Mouse (Mus musculus) midbrain, embryonic 15.5 days (tissue): ENCODE measurements at regions not wholly inside any gene's neighbourhood (a gene's known extent, or its start where the extent isn't known, plus 50 kb on each side); places are given as distances from the start of the nearest gene placed in this dataset.
A peak's percentile ranks its signal among the peaks of the same experiment; 100 is the strongest.

Source experiments
- ATAC-seq: fragments of 200-750 bp; cut with Nextera tagmentation; replicated peaks from 2 replicates; pipeline ENCODE4 v1.8.0; 2017; ENCODE audit warnings: moderate TSS enrichment
- H3K27ac ChIP-seq: fragments of 300-500 bp; sonication (generic); 2 replicates; pipeline ENCODE4 v1.5.1; 2015; ENCODE audit warnings: mild to moderate bottlenecking, inconsistent platforms
- H3K27me3 ChIP-seq: fragments of 300-500 bp; sonication (generic); replicated peaks from 2 replicates; pipeline ENCODE4 v1.6.1; 2015; ENCODE audit warnings: inconsistent platforms
- H3K36me3 ChIP-seq: fragments of 300-500 bp; sonication (generic); replicated peaks from 2 replicates; pipeline ENCODE4 v1.6.1; 2015; ENCODE audit warnings: inconsistent platforms
- H3K4me1 ChIP-seq: fragments of 300-500 bp; sonication (generic); 2 replicates; pipeline ENCODE4 v1.6.1; 2015; ENCODE audit warnings: inconsistent platforms
- H3K4me2 ChIP-seq: fragments of 300-500 bp; sonication (generic); 2 replicates; pipeline ENCODE4 v1.6.1; 2015; ENCODE audit warnings: inconsistent platforms, mild to moderate bottlenecking, moderate library complexity
- H3K4me3 ChIP-seq: fragments of 300-500 bp; sonication (generic); 2 replicates; pipeline ENCODE4 v1.5.1; 2015; ENCODE audit warnings: mild to moderate bottlenecking, inconsistent platforms
- H3K9ac ChIP-seq: fragments of 300-500 bp; sonication (generic); 2 replicates; pipeline ENCODE4 v1.6.1; 2015; ENCODE audit warnings: mild to moderate bottlenecking, inconsistent platforms
- H3K9me3 ChIP-seq: fragments of 300-500 bp; sonication (generic); 2 replicates; pipeline ENCODE4 v1.6.1; 2016; ENCODE audit warnings: inconsistent platforms
- WGBS: fragments of 180-500 bp; shearing (Covaris S2); methylation state at CpG from one replicate; pipeline ENCODE4 v1.1.7; 2015; ENCODE audit warnings: mixed read lengths; 5-methylcytosine and 5-hydroxymethylcytosine counted together

GRCm38 (mm10) chr4:142664781-142665180 lies 425.6 kb upstream of the Kazn start:
- H3K4me1 ChIP-seq: no peaks in the 10 kb centered on the region
- no peak overlapping the region for H3K9ac ChIP-seq
- no peaks in the 10 kb centered on the region for H3K9me3 ChIP-seq
- H3K4me3 ChIP-seq: no peak overlapping the region
- H3K27ac ChIP-seq: no peak overlapping the region
- WGBS: 75% methylated on average over 4 of the region's 4 CpGs
- H3K36me3 ChIP-seq: no peaks in the 10 kb centered on the region
- no peak for ATAC-seq
- H3K27me3 ChIP-seq: no peaks in the 10 kb centered on the region
- no peak overlapping the region for H3K4me2 ChIP-seq

- H3K4me1 ChIP-seq: no peaks in the 10 kb centered on the region
- no peaks in the 10 kb centered on the region for H3K9me3 ChIP-seq
- H3K36me3 ChIP-seq: no peaks in the 10 kb centered on the region
- no peaks in the 10 kb centered on the region for H3K27me3 ChIP-seq
- H3K4me2 ChIP-seq: no peak overlapping the region
- H3K4me3 ChIP-seq: no peak overlapping the region
- H3K27ac ChIP-seq: no peak overlapping the region
- 89% methylated on average over 6 of the region's 6 CpGs for WGBS
- no peak overlapping the region for H3K9ac ChIP-seq
- no peak for ATAC-seq
Measured at GRCm38 (mm10) chr4:142658156-142658555, 419.0 kb upstream of the Kazn start.

DNA sequence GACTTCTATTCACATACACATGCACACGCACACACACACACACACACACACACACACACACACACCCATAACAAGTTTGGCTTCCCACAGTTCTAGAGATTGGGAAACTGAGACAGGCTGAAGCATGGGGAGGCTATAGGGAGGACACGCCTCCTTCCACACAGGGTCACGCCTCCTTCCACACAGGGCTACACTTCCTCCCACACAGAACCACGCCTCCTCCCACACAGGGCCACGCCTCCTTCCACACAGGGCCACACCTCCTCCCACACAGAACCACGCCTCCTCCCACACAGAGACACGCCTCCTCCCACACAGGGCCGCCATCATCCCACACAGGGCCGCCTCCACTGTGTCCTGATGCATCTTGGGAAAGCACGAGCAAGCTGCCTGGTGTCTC lies 401.9 kb upstream of the Kazn start:
- Histone ChIP-seq H3K9me3 (no peaks in the 10 kb centered on the region), H3K27me3 (no peaks in the 10 kb centered on the region), H3K4me2 (no peak overlapping the region), H3K9ac (no peak overlapping the region), H3K4me3 (no peak overlapping the region), H3K27ac (no peak overlapping the region), H3K4me1 (peaks cover 13% of the 10 kb centered on the region), H3K36me3 (no peaks in the 10 kb centered on the region)
- ATAC-seq: no peak
- 99% methylated on average over 10 of the region's 10 CpGs for WGBS

DNA sequence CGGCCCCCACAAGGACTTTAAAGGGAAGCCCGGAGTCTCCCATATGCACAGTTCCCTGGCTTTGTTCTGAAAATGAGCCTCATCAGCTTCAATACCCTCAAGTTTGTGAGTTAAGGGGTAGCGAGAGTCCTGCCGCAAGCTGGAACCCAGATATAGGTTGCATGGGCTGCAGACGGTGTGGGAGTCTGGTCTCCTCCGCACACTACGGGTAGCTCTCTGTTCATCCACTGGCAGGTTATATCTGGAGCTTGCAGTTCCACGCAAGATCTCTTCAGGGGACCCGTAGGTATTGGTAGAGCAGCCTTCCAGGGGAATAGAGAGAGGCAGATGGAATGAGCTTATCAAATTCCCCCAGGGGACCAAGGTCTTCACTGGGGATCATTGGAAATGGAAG lies 400.1 kb upstream of the Kazn start:
- H3K36me3 ChIP-seq: no peaks in the 10 kb centered on the region
- H3K9ac ChIP-seq: no peak overlapping the region
- peaks cover 18% of the 10 kb centered on the region for H3K4me1 ChIP-seq
- H3K27me3 ChIP-seq: no peaks in the 10 kb centered on the region
- H3K4me2 ChIP-seq: peak overlapping the region; percentile 9; the same call in 1 of the 2 replicates
- no peak for ATAC-seq
- H3K27ac ChIP-seq: peak overlapping the region; percentile 42
- WGBS: 46% methylated on average over 9 of the region's 9 CpGs
- H3K4me3 ChIP-seq: no peak overlapping the region
- H3K9me3 ChIP-seq: no peaks in the 10 kb centered on the region

GRCm38 (mm10) chr4:142638733-142639339 lies 399.6 kb upstream of the Kazn start:
- no peaks in the 10 kb centered on the region for H3K9me3 ChIP-seq
- no peaks in the 10 kb centered on the region for H3K36me3 ChIP-seq
- H3K27me3 ChIP-seq: no peaks in the 10 kb centered on the region
- WGBS: 19% methylated on average over 13 of the region's 13 CpGs
- peak; percentile 57 for ATAC-seq
- peak overlapping the region; percentile 42 for H3K27ac ChIP-seq
- H3K4me1 ChIP-seq: peaks cover 22% of the 10 kb centered on the region
- H3K4me2 ChIP-seq: peak overlapping the region; percentile 9; the same call in 1 of the 2 replicates
- no peak overlapping the region for H3K4me3 ChIP-seq
- no peak overlapping the region for H3K9ac ChIP-seq

DNA sequence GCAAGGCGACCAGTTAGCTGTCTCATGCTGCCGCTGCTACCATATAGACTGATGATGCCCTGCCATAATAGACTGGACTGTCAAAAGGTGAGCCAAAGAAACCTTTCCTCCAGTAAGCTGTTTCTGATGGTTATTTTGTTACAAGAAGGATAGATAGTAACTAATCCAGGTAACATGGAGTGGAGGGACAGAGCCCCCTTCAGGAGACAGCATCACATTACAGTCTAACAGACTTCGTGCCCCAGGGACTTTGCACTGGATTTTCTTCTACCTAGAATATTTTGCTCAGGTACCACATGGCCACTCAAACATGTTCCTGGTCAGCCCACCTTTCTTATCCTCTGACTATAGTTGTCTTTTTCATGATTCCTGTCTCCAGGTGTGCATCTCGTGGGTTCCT lies 398.9 kb upstream of the Kazn start:
- Histone ChIP-seq H3K27ac (no peak overlapping the region), H3K9me3 (no peaks in the 10 kb centered on the region), H3K36me3 (no peaks in the 10 kb centered on the region), H3K4me3 (no peak overlapping the region), H3K27me3 (no peaks in the 10 kb centered on the region), H3K9ac (no peak overlapping the region), H3K4me2 (no peak overlapping the region), H3K4me1 (peaks cover 22% of the 10 kb centered on the region)
- WGBS: 86% methylated on average over 4 of the region's 4 CpGs
- ATAC-seq: no peak

GRCm38 (mm10) chr4:142634398-142634797 lies 395.2 kb upstream of the Kazn start:
- no peak overlapping the region for H3K4me3 ChIP-seq
- no peak overlapping the region for H3K27ac ChIP-seq
- no peaks in the 10 kb centered on the region for H3K27me3 ChIP-seq
- no peak overlapping the region for H3K9ac ChIP-seq
- H3K9me3 ChIP-seq: no peaks in the 10 kb centered on the region
- 51% methylated on average over 8 of the region's 8 CpGs for WGBS
- ATAC-seq: no peak
- peaks cover 21% of the 10 kb centered on the region for H3K4me1 ChIP-seq
- no peak overlapping the region for H3K4me2 ChIP-seq
- H3K36me3 ChIP-seq: no peaks in the 10 kb centered on the region

DNA sequence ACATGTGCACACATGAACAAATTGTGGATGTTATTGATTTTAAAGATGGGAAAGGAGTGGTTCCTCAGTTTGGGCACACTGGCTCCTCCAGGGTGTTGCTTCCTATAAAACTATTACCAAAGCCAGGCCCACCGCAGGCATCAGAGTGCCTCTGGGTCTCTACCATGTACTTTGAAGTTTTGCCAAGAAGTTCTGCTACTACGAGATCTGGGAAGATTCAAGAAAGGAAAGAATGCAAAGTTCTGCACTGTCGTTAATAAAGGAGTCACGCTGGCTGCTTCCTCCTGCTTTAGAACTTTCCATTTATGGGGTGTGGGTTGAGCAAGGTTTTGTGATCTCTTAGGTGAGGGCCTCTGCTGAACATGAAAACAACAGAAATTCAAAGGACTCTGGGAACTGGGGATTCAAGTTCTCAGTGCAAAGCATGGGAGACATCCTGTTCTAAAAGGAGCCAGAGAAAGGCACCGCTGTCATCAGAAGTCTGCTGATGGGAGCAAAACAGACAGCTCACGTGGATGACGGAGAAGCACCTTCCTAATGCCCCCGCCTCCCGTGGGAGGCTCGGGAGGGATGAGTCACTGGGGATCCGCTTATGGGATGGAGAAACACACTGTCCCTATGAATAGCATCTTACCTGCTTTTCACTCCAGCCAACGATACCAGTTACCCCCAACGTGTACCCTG lies 394.6 kb upstream of the Kazn start:
- 71% methylated on average over 13 of the region's 13 CpGs for WGBS
- Histone ChIP-seq H3K9ac (no peak overlapping the region), H3K27me3 (no peaks in the 10 kb centered on the region), H3K4me1 (peaks cover 15% of the 10 kb centered on the region), H3K9me3 (no peaks in the 10 kb centered on the region), H3K27ac (no peak overlapping the region), H3K4me2 (no peak overlapping the region), H3K36me3 (no peaks in the 10 kb centered on the region), H3K4me3 (no peak overlapping the region)
- no peak for ATAC-seq

DNA sequence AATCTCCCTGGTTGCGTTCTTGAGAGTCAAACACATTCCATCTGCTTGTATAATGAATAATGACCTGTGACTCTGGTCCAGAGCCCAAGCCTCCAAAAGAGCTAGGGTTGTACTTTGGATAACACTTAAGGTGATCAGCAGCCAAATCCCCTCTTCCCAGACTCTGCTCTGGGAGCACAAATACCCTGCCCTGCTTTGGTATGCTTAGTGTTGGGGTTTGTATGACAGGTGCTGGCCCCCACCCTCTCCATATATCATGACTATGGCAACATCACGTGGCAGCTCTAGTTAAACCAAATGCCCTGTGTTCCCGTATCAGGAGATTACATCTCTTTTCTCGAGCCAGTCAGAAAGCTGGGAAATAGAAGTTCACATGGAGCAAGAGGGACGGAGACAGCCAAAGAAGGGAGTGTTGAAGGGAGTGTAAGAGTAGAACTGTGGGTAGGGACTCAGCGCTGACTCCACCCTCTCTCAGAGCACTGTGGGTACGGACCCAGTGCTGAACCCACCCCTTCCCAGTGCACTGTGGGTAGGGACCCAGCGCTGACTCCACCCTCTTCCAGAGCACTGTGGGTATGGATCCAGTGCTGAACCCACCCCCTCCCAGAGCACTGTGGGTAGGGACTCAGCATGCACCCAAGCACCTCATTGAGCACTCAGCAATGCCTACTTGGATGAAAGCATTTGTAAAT lies 387.4 kb upstream of the Kazn start:
- no peak overlapping the region for H3K4me2 ChIP-seq
- no peaks in the 10 kb centered on the region for H3K36me3 ChIP-seq
- no peak overlapping the region for H3K27ac ChIP-seq
- 87% methylated on average over 8 of the region's 8 CpGs for WGBS
- H3K9me3 ChIP-seq: no peaks in the 10 kb centered on the region
- ATAC-seq: no peak
- no peaks in the 10 kb centered on the region for H3K27me3 ChIP-seq
- H3K9ac ChIP-seq: no peak overlapping the region
- H3K4me1 ChIP-seq: no peaks in the 10 kb centered on the region
- no peak overlapping the region for H3K4me3 ChIP-seq

GRCm38 (mm10) chr4:142625456-142625855 lies 386.3 kb upstream of the Kazn start:
- Histone ChIP-seq H3K9me3 (no peaks in the 10 kb centered on the region), H3K4me2 (no peak overlapping the region), H3K27ac (no peak overlapping the region), H3K27me3 (no peaks in the 10 kb centered on the region), H3K9ac (no peak overlapping the region), H3K36me3 (no peaks in the 10 kb centered on the region), H3K4me3 (no peak overlapping the region), H3K4me1 (no peaks in the 10 kb centered on the region)
- no peak for ATAC-seq
- 19% methylated on average over 3 of the region's 3 CpGs for WGBS

DNA sequence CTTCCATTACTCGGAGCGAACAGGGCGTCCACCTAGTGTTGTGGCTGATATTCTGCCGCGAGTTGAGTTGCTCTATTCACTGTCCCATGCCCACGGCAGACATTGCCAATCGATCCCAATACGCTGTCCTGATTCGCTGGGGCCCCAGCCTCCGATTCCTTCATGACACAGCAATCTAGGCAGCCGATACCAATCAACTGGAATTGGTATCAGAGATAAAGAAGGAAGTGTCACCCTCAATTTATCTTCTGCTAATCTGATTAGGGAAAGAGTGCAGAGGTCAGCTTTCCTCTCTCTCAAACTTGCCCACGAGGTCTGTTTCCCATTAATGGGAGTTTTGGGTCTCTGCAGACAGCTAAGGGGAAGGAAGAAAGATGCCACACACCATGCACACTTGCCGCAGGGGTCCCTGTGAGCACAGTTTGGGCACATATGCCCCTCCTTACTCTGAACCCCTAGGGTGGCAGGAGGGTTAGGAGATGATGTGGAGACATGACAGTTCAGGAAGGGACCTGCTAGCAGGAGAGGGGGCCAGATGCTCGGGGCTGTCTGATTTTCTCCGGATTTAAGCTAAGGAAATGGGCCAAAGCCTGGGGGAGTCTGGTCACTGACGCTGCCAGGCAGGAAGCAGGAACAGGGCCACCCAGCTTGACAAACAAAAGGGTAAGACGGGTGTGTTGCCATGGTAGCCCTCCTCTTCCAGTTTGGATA lies 383.1 kb upstream of the Kazn start:
- H3K36me3 ChIP-seq: no peaks in the 10 kb centered on the region
- no peaks in the 10 kb centered on the region for H3K4me1 ChIP-seq
- no peak for ATAC-seq
- H3K9me3 ChIP-seq: no peaks in the 10 kb centered on the region
- no peak overlapping the region for H3K27ac ChIP-seq
- no peak overlapping the region for H3K4me3 ChIP-seq
- H3K9ac ChIP-seq: no peak overlapping the region
- no peaks in the 10 kb centered on the region for H3K27me3 ChIP-seq
- WGBS: 37% methylated on average over 17 of the region's 17 CpGs
- H3K4me2 ChIP-seq: no peak overlapping the region

- no peak overlapping the region for H3K27ac ChIP-seq
- H3K4me3 ChIP-seq: no peak overlapping the region
- no peaks in the 10 kb centered on the region for H3K36me3 ChIP-seq
- H3K4me2 ChIP-seq: no peak overlapping the region
- whole genome bisulfite sequencing: 66% methylated on average over 8 of the region's 8 CpGs
- H3K9me3 ChIP-seq: no peaks in the 10 kb centered on the region
- H3K9ac ChIP-seq: no peak overlapping the region
- ATAC-seq: no peak
- no peaks in the 10 kb centered on the region for H3K4me1 ChIP-seq
- no peaks in the 10 kb centered on the region for H3K27me3 ChIP-seq
Measured at GRCm38 (mm10) chr4:142619396-142619795, 380.2 kb upstream of the Kazn start.
